Mouse (Mus musculus): ENCODE measurements around the gene Ccdc92. TPM values are rescaled to one million over a fixed set of nuclear protein-coding genes. Genes with fewer than 3 reads are reported as not detected.

The Ccdc92 gene
- 21.5 and 21.9 TPM in 2 replicates for polyA plus RNA-seq (2012; rRNA removed)

DNA sequence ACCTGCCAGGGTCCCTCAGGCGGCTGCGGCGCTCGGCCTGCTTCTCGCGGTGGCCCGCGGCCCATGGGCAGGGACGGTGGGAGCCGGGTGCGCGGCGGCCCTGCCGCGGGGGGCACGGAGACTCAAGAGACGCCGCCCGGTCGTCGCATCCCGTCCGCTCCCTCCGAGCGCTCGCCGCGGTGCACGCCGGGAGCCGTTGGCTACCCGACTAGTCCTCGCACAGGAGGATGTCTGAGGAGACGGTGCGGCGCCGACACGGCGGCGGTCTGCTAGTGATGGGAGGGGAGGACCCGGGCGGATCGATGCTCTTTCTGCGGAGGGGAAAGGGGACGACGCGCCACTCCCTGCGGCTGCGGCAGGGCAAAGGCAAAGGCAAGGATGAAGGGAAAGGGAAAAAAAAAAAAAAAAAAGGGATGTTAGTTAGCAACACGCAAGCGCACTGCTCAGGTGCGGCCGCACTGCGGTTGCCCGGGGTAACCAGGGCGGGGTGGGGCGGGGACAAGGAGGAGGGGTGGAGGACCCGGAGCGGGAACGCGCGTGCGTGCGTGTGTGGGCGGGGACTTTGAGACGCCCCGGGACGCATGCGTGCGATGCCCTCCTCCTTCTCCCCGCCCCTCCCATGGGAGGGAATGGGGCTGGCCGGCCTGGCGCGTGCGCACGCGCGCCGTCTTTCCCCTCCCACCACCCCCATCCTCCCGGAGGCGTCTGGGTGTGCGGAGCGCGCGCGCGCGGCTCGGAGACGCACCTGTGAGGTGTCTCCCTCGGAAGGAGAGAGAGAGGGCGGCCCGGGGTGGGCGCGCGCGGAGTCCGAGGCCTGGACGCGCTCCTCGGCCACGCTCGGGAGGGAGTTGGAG is at the start of gene Ccdc92, which contains the start of gene Zfp664:
Ccdc92 (minus strand) TSS at position 412 of the 854 bp plus-strand sequence.
Zfp664 (plus strand) TSS at position 679 of the 854 bp plus-strand sequence.
- peaks cover 5% of the 10 kb centered on the region; the same call in 1 of the 2 replicates for H3K4me1 ChIP-seq (ENCODE audit: control insufficient read depth, insufficient read depth, low read length)
- peak within 1 kb of the TSS; percentile 93 for H3K4me3 ChIP-seq (replicated peaks; ENCODE audit: extremely low read depth, low read depth, low read length)
- DNase-seq = peak; percentile 94
- TF ChIP-seq POLR2A (IDR thresholded peaks at IDR 0.05; ENCODE audit: borderline replicate concordance, extremely low read depth, low read depth, low read length) (peak; percentile 56; the same call in 1 of the 2 replicates), CTCF (IDR thresholded peaks at IDR 0.05; ENCODE audit: insufficient read depth, low read length) (no peak)
- WGBS = under 1% methylated on average over 75 of the region's 103 CpGs

- TF ChIP-seq CTCF (IDR thresholded peaks at IDR 0.05; ENCODE audit: insufficient read depth, low read length) (peak; percentile 94), POLR2A (IDR thresholded peaks at IDR 0.05; ENCODE audit: borderline replicate concordance, extremely low read depth, low read depth, low read length) (no peak)
- H3K4me3 ChIP-seq (replicated peaks; ENCODE audit: extremely low read depth, low read depth, low read length) = no peak overlapping the region
- DNase-seq = peak; percentile 69
- no peaks in the 10 kb centered on the region for H3K4me1 ChIP-seq (ENCODE audit: control insufficient read depth, insufficient read depth, low read length)
- WGBS = 21% methylated on average over 5 of the region's 5 CpGs
These were observed 46.6 kb upstream of the Ccdc92 start for GRCm38 (mm10) chr5:124908860-124909259.

GRCm38 (mm10) chr5:124906890-124907289 is 44.7 kb upstream of the Ccdc92 start:
- H3K4me3 ChIP-seq (replicated peaks; ENCODE audit: extremely low read depth, low read depth, low read length) = no peak overlapping the region
- 43% methylated on average over 13 of the region's 13 CpGs for WGBS

DNA sequence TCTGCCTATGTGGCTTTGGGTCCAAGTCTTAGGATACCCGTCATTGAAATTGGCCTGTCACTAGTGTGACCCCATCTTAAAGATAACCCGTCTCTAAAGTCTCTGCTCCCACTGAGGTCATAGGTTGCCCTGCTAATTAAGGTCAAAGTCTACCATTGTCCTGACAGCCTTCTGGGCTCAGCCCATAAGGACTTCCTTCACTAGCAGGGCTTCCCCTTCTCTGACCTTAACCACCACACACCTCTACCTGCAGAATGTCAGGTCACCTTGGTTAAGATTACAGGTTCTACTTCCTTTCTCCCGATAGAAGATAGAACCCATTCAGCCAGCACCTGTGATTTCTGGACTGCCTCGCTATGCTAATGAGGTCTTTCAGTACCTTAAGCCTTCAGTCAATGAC is 41.6 kb upstream of the Ccdc92 start:
- WGBS = 89% methylated on average over 4 of the region's 4 CpGs

More at GRCm38 (mm10) chr5:124906890-124907289, 44.7 kb upstream of the Ccdc92 start:
- DNase-seq = no peak
- no peak for TF ChIP-seq POLR2A (IDR thresholded peaks at IDR 0.05; ENCODE audit: borderline replicate concordance, extremely low read depth, low read depth, low read length)
- no peaks in the 10 kb centered on the region for H3K4me1 ChIP-seq (ENCODE audit: control insufficient read depth, insufficient read depth, low read length)

DNA sequence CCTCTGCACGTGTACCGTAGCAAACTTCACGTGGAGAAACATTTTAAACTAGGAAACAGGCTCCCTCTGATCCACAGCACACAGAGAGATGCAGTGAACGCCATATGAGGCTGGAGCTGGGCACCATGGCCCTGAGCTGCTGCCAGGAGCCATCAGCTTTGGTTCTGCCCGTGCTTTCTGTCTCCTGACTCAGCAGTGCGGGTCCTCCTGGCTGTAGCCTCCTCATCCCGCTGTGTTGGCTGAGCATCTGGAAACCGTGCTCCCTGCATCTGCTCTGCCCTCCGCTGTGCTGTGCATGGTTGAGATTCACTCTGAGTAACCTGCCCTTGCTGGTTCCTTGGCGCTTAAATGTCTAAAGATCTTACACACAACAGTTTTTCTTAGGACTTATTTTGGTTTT is 40.0 kb upstream of the Ccdc92 start:
- WGBS = 82% methylated on average over 10 of the region's 10 CpGs
- Histone ChIP-seq H3K4me3 (replicated peaks; ENCODE audit: extremely low read depth, low read depth, low read length) (no peak overlapping the region), H3K4me1 (ENCODE audit: control insufficient read depth, insufficient read depth, low read length) (peaks cover 7% of the 10 kb centered on the region; the same call in 1 of the 2 replicates)
- TF ChIP-seq CTCF (IDR thresholded peaks at IDR 0.05; ENCODE audit: insufficient read depth, low read length) (no peak), POLR2A (IDR thresholded peaks at IDR 0.05; ENCODE audit: borderline replicate concordance, extremely low read depth, low read depth, low read length) (no peak)
- no peak for DNase-seq

More for the DNA sequence above, 41.6 kb upstream of the Ccdc92 start:
- no peak for DNase-seq
- TF ChIP-seq POLR2A (IDR thresholded peaks at IDR 0.05; ENCODE audit: borderline replicate concordance, extremely low read depth, low read depth, low read length) (no peak), CTCF (IDR thresholded peaks at IDR 0.05; ENCODE audit: insufficient read depth, low read length) (no peak)
- Histone ChIP-seq H3K4me3 (replicated peaks; ENCODE audit: extremely low read depth, low read depth, low read length) (no peak overlapping the region), H3K4me1 (ENCODE audit: control insufficient read depth, insufficient read depth, low read length) (peaks cover 7% of the 10 kb centered on the region; the same call in 1 of the 2 replicates)

GRCm38 (mm10) chr5:124901675-124902074 is 39.5 kb upstream of the Ccdc92 start:
- TF ChIP-seq POLR2A (IDR thresholded peaks at IDR 0.05; ENCODE audit: borderline replicate concordance, extremely low read depth, low read depth, low read length) (no peak), CTCF (IDR thresholded peaks at IDR 0.05; ENCODE audit: insufficient read depth, low read length) (no peak)
- H3K4me1 ChIP-seq (ENCODE audit: control insufficient read depth, insufficient read depth, low read length) = peaks cover 7% of the 10 kb centered on the region; the same call in 1 of the 2 replicates
- no peak overlapping the region for H3K4me3 ChIP-seq (replicated peaks; ENCODE audit: extremely low read depth, low read depth, low read length)
- 63% methylated on average over 6 of the region's 6 CpGs for WGBS
- no peak for DNase-seq

- H3K4me1 ChIP-seq (ENCODE audit: control insufficient read depth, insufficient read depth, low read length) = peaks cover 7% of the 10 kb centered on the region; the same call in 1 of the 2 replicates
- no peak for DNase-seq
- WGBS = 63% methylated on average over 19 of the region's 19 CpGs
- no peak overlapping the region for H3K4me3 ChIP-seq (replicated peaks; ENCODE audit: extremely low read depth, low read depth, low read length)
- TF ChIP-seq CTCF (IDR thresholded peaks at IDR 0.05; ENCODE audit: insufficient read depth, low read length) = no peak
- no peak for TF ChIP-seq POLR2A (IDR thresholded peaks at IDR 0.05; ENCODE audit: borderline replicate concordance, extremely low read depth, low read depth, low read length)
These were observed 38.7 kb upstream of the Ccdc92 start for GRCm38 (mm10) chr5:124900738-124901490.

DNA sequence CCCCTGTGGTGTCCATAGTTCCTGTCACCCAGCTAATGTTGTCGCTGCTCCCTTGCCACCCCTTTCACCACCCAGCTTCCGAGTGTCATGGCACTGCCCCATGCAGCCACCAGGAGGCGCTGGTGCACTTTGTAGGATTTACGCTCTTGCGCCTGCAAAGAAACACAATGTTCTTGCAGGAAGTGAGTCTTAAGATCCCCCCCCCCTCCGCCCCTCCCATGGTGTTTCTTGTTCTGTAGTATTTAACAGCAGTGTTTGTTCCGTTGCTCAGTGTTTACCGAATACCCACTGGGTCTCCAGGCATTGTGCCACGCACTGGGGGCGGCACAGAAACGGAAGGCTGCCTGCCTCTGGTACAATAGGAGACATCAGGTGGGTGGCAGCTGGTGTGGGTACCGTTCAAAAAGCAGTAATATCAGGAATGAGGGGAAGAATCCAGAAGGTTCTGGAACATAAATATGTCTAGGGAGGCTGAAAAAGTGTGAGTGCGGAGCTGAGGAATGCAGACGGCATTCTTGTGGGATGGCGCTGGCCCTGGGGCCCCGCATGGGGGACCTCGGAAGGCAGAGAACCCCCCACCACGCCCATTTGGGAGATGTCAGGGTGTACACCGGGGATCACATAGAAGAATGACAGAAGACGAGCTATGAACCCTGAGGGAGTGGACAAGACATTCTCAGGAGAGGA is 37.9 kb upstream of the Ccdc92 start:
- DNase-seq = peak; percentile 87
- Histone ChIP-seq H3K4me1 (ENCODE audit: control insufficient read depth, insufficient read depth, low read length) (peaks cover 7% of the 10 kb centered on the region; the same call in 1 of the 2 replicates), H3K4me3 (replicated peaks; ENCODE audit: extremely low read depth, low read depth, low read length) (peak overlapping the region; percentile 55)
- TF ChIP-seq CTCF (IDR thresholded peaks at IDR 0.05; ENCODE audit: insufficient read depth, low read length) (peak; percentile 99), POLR2A (IDR thresholded peaks at IDR 0.05; ENCODE audit: borderline replicate concordance, extremely low read depth, low read depth, low read length) (no peak)
- 10% methylated on average over 20 of the region's 20 CpGs for WGBS

GRCm38 (mm10) chr5:124896135-124896534 is 33.9 kb upstream of the Ccdc92 start:
- H3K4me1 ChIP-seq (ENCODE audit: control insufficient read depth, insufficient read depth, low read length) = peaks cover 12% of the 10 kb centered on the region
- 53% methylated on average over 6 of the region's 8 CpGs for WGBS
- no peak for DNase-seq
- TF ChIP-seq CTCF (IDR thresholded peaks at IDR 0.05; ENCODE audit: insufficient read depth, low read length) (no peak), POLR2A (IDR thresholded peaks at IDR 0.05; ENCODE audit: borderline replicate concordance, extremely low read depth, low read depth, low read length) (no peak)
- H3K4me3 ChIP-seq (replicated peaks; ENCODE audit: extremely low read depth, low read depth, low read length) = no peak overlapping the region

All from lung, adult 2 months (tissue).